Mouse (Mus musculus) spleen, postnatal 0 days (tissue): ENCODE measurements around the gene 1110025L11Rik. TPM values are rescaled to one million over a fixed set of nuclear protein-coding genes. Genes with fewer than 3 reads are reported as not detected.

ENCODE experiments used
- polyA plus RNA-seq: library from polyadenylated mRNA; unstranded; fragments of >200 nt; fragmentation: Nextera tagmentation; extraction: Ambion mirVana; gene quantifications from 2 replicates; pipeline ENCODE4 v1.2.1, GENCODE M21; 2015

Gene 1110025L11Rik
- polyA plus RNA-seq = not detected in 2 replicates

DNA sequence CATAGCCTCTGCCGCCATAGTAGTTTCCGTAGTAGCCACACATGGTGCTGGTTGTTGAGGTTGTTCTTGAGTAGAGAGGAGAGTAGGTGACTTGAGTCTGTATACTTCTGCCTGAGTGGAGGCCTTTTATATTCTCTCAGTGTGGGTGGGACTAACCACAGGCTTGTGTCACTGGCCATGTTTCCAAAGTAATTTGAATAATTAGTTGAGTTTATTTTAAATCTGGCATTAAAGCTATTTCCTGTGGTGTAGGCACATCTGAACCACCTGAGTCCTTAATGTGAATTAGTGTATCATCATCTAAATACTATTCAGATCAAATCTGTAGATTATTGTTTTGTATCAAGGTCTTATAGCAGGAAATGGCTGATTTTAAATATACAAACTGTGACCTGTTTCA lies at the start of gene 1110025L11Rik:
Gene 1110025L11Rik, minus strand, starts transcription at position 101 of the 400 bp plus-strand sequence.

DNA sequence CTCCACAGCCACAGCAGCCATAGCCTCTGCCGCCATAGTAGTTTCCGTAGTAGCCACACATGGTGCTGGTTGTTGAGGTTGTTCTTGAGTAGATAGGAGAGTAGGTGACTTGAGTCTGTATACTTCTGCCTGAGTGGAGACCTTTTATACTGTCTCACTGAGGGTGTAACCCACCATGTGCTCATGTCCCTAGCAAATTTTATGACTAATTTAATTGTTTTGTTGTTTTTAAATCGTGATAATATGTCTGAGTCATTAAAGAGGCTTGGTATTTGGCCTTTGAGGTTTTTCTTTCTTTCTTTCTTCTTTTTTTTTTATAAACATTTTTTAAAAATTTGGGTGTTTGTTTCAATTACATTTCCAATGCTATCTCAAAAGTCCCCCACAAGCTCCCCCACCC lies 16.0 kb downstream of the 1110025L11Rik start, which contains the start of gene Krtap6-5:
Gene Krtap6-5, minus strand, starts transcription at position 101 of the 400 bp plus-strand sequence.

DNA sequence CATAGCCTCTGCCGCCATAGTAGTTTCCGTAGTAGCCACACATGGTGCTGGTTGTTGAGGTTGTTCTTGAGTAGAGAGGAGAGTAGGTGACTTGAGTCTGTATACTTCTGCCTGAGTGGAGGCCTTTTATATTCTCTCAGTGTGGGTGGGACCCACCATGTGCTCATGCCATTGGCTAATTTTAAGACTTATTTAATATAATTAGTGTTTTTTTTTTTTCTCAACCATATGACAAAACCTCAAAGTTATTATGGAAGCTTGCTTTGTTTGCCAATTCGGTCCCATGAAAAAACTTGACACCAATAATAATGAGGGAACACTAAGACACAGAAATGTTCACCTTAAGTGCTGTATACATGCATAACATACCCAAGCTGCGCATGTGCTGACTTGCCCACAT lies 22.4 kb downstream of the 1110025L11Rik start, which contains the start of gene Gm10228:
Gene Gm10228, minus strand, starts transcription at position 101 of the 400 bp plus-strand sequence.

DNA sequence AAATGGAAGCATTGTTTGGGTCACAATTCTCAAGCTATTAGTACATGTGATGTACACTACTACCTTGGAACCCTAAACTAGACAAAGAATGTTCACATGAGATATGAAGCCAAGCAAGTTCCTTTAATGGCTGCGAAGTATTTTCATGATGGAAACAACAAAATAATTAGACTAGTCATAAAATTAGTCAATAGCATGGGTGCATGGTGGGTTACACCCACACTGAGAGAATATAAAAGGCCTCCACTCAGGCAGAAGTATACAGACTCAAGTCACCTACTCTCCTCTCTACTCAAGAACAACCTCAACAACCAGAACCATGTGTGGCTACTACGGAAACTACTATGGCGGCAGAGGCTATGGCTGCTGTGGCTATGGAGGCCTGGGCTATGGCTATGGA lies 32.4 kb downstream of the 1110025L11Rik start, which contains the start of gene Krtap6-1:
Gene Krtap6-1, plus strand, starts transcription at position 301 of the 400 bp plus-strand sequence.

DNA sequence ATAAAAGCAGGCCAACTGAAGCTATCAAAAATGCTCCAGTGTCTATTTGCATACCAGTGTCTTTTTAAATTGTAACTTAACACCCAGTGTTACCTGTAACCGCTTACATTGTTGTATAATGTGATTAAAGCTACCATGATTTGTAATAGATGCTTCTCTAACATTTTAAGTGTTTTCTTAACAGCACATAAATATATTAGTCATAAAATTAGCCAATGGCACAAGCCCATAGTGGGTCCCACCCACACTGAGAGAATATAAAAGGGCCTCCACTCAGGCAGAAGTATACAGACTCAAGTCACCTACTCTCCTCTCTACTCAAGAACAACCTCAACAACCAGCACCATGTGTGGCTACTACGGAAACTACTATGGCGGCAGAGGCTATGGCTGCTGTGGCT lies 48.8 kb downstream of the 1110025L11Rik start, which contains the start of gene Gm10229:
Gene Gm10229, plus strand, starts transcription at position 301 of the 400 bp plus-strand sequence.

Other genes starting within 250 kb of the 1110025L11Rik start
- gene Krtap15, start 243.8 kb downstream of the 1110025L11Rik start, polyA plus RNA-seq = not detected in 2 replicates
- gene Krtap14, start 237.9 kb downstream of the 1110025L11Rik start, polyA plus RNA-seq = not detected in 2 replicates
- gene Krtap19-1, start 194.6 kb downstream of the 1110025L11Rik start, polyA plus RNA-seq = not detected in 2 replicates
- gene Krtap19-2, start 189.7 kb downstream of the 1110025L11Rik start, polyA plus RNA-seq = not detected in 2 replicates
- gene Krtap19-3, start 186.0 kb downstream of the 1110025L11Rik start, polyA plus RNA-seq = not detected in 2 replicates
- gene Krtap19-4, start 178.9 kb downstream of the 1110025L11Rik start, polyA plus RNA-seq = not detected in 2 replicates
- not detected in 2 replicates for gene Krtap19-5, start 167.5 kb downstream of the 1110025L11Rik start, polyA plus RNA-seq
- not detected in 2 replicates for gene Krtap19-9b, start 131.7 kb downstream of the 1110025L11Rik start, polyA plus RNA-seq
- gene Krtap16-3, start 101.1 kb downstream of the 1110025L11Rik start, polyA plus RNA-seq = not detected in 2 replicates
- gene Krtap22-2, start 53.2 kb downstream of the 1110025L11Rik start, polyA plus RNA-seq = not detected in 2 replicates
- not detected in 2 replicates for gene Gm10229, start 48.7 kb downstream of the 1110025L11Rik start, polyA plus RNA-seq
- not detected in 2 replicates for gene Krtap6-1, start 32.3 kb downstream of the 1110025L11Rik start, polyA plus RNA-seq
- not detected in 2 replicates for gene Gm10228, start 22.5 kb downstream of the 1110025L11Rik start, polyA plus RNA-seq
- not detected in 2 replicates for gene Krtap6-5, start 16.1 kb downstream of the 1110025L11Rik start, polyA plus RNA-seq
- gene Krtap6-3, start 20.0 kb upstream of the 1110025L11Rik start, polyA plus RNA-seq = not detected in 2 replicates
- gene Gm6358, start 76.8 kb upstream of the 1110025L11Rik start, polyA plus RNA-seq = not detected in 2 replicates
- gene Gm10061, start 87.1 kb upstream of the 1110025L11Rik start, polyA plus RNA-seq = not detected in 2 replicates
- not detected in 2 replicates for gene Gm9789, start 94.0 kb upstream of the 1110025L11Rik start, polyA plus RNA-seq
- not detected in 2 replicates for gene Gm7735, start 105.5 kb upstream of the 1110025L11Rik start, polyA plus RNA-seq
- gene 1110057P08Rik, start 110.7 kb upstream of the 1110025L11Rik start, polyA plus RNA-seq = not detected in 2 replicates
- gene Krtap20-2, start 141.9 kb upstream of the 1110025L11Rik start, polyA plus RNA-seq = not detected in 2 replicates